Mouse (Mus musculus) right cerebral cortex, postnatal 25 days (tissue): ENCODE results near the gene Kcnab3.

Source experiments
- DNase-seq: peaks from one replicate; pipeline ENCODE4 v3.0.0; 2022

The Kcnab3 gene

GRCm38 (mm10) chr11:69371601-69372000, 45.5 kb downstream of the Kcnab3 start:
- no peak for DNase-seq

GRCm38 (mm10) chr11:69372056-69372779, 46.2 kb downstream of the Kcnab3 start:
- DNase-seq, result peak; percentile 64

- no peak for DNase-seq
These were observed 46.7 kb downstream of the Kcnab3 start for GRCm38 (mm10) chr11:69372780-69373170.

GRCm38 (mm10) chr11:69373223-69373965, 47.3 kb downstream of the Kcnab3 start:
- DNase-seq, result no peak

GRCm38 (mm10) chr11:69375646-69376045, 49.6 kb downstream of the Kcnab3 start:
- no peak for DNase-seq

GRCm38 (mm10) chr11:69377766-69378165, 51.7 kb downstream of the Kcnab3 start:
- no peak for DNase-seq

GRCm38 (mm10) chr11:69379600-69379999, 53.5 kb downstream of the Kcnab3 start:
- DNase-seq, result no peak

- no peak for DNase-seq
These were observed 55.3 kb downstream of the Kcnab3 start for GRCm38 (mm10) chr11:69381356-69381755.
